Mouse (Mus musculus) thymus, postnatal 36 days (tissue): ENCODE results near the gene Mamld1.
A peak's percentile ranks its signal among the peaks of the same experiment; 100 is the strongest.
"Not testable (repeated sequence)": the region's sequence is repeated elsewhere in the genome, so short reads cannot be mapped to it uniquely, and the experiment has no call there.

Source experiments
- DNase-seq, 2 experiments: peaks; one replicate each; pipeline ENCODE4 v3.0.0; 2022; ENCODE audit warnings: mixed read lengths in 2 of 2

Mamld1 gene

DNA sequence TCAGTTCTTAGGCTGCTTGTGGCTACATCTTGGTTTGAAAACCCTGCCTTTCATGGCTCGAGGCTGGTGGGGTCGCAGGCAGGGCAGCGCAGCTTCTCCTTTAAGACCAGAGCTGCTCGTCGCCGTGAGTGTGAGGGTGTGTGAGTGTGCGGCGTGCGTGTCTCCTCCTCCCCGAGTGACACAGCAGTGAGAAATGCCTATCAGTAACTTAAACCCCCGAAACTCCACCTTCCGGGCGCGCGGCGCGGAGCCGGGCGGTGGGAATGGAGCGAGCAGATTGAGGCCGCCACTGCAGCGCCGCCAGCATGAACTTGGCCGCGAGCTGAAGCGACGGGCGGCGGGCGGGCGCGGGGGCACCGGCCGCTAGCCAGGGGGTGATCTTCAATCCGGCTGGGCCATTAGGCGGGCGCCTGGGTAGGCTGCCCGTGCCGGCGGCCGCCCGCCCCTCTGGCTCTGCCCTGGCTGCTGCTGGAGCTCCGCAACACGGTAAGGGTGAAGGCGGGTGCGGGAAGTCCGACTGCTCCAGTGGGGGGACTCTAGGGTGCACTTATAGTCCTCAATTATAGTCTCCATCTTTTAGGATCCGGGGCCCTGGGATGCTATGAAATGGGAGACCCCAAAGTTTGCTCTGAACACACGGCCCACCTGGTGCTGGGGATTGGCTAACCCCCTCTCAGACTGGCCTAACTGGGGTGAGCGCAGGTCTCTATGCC, at the start of gene Mamld1:
Gene Mamld1, plus strand, starts transcription at position 393 of the 713 bp plus-strand sequence.
- DNase-seq: peak in 1 of 2 experiments; percentile 11

DNA sequence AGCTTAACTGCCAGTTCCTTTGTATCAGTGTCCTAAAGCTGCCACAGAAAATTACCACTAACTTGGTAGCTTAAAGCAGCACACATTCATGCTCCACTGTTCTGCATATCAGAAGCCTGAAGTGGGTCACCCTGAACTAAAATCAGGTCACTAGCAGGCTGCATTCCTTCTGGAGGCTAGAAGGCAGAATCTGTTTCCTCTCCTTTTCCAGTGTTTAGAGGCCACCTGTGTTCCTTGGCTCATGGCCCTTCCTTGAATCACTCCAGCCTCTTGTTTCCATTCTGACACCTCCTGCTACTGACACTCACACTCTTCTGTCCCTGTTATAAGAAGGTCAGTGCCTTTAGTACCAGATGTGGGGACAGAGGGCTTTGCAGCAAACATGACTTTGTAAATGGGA, 25.3 kb upstream of the Mamld1 start:
- DNase-seq: no peak

DNA sequence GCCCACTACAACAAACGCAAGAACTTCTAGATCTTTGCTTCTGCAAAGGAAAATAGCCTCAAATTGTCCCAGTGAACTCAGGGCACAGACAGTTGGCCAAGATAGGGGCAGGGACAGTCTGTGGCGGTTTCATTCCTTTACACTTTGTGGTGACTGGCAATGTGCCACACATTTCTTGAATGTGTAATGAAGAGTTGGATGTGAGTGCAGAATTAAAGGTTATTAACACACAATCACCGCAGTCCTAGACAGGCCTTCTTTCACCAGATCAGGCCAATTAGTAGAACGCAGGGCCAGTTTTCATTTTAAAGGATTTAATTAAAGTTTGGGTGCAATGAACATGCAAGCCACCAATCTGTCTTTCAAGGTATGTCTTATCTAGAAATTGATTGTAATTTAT, 22.0 kb upstream of the Mamld1 start:
- no peak for DNase-seq

DNA sequence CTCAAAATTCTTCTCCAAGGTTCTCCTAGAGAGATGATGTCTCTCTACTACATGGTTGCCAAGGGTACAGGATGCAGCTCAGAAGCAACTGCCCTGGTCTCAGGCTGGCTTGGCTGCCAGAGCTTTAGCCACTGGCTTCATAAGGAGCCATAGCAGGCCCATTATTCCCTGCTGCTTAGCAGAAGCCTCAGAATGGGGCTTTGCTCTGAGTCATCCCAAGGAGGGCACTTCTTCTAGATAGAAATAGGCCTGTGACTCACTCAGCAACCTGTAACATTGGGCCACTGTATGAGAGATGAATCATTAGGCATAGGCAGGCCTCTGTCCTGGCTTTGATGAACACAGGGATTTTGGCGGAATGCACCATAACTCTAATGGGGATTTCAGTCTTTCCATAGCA, 21.1 kb upstream of the Mamld1 start:
- DNase-seq: not testable (repeated sequence)

DNA sequence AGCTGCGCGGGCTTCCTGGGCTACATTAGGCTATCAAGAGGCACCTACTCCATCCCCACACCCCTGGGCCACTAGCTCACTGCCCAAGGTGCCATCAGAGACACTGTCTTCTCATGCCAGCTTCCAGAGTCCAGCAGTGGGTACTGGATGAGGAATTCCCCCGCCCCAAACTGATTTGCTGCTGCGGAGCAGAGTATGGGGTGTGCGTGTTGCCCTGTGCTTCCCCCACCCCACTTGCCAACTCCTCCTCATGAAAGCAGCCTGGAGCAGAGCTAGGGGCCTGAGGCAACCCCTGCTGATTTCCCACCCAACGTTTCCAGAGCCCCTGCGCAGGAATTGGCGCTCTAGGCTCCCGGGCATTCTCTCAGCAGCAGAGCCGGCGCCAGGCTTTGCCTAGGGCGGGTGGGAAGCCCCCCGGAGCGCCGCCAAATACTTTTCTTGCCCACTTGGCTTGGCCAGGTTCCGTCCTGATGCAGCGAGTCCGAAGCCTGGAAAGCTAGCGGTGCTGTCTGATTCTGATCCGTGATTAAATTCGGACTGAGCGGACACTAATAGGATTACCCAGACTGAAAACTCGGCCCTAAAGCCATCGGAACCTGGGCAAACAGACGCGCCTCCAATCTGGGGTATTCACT, 738 bp downstream of the Mamld1 start:
- no peak for DNase-seq

DNA sequence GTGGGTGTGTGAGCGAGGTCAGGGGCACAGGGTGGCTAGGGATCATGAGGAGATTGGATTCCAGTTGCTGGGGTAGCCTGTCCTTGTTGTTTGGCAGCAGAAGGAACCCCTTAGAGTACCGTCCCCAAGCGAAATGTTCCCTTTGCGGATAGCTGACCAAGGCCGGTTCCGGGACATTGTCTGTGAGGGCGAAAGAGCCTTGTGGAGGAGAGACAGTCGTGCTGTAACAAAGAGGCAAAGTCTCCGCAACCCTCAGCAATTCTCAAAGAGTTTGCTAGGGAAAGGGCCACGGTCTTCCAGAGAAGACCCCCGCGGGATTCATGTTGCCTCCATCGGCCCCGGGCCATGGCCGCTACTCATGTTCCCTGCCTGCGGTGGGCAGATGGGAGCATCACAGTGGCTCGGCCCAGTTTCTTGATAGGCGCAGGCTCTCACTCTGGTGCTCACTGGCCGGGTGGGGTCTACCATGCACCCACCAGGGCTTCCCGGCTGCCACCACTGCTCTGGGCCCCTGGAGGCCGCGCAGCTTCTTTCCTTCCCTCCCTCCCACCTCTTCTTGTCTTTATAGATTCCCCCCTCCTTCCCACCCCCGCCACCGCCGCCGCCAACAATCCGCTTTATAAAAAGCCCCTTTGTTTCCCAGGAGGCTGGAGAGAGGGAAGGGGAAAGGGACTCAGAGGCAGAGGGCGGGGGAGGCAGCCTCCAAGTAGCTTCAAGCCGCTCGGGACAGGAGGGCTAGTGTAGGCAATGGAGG, 1.5 kb downstream of the Mamld1 start:
- no peak for DNase-seq

DNA sequence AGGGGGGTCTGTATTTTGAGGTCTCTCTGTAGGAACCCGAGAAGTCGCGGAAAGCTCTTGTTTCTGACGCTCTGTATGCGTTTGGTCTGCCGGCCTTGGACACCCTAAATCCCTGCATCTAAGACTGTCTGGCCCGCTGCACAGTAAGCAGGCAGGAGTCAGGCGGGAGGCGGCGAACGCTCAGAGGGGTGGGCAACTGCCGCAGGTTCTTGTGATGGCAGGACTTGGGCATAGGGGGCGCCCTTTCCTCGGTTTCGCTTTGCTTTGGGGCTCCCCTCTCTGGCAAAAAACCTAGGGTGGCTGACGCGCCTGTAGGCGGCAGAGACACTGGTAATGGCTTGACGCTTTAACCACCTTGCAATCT, 2.0 kb downstream of the Mamld1 start:
- peak; percentile 29 to 39 for DNase-seq

DNA sequence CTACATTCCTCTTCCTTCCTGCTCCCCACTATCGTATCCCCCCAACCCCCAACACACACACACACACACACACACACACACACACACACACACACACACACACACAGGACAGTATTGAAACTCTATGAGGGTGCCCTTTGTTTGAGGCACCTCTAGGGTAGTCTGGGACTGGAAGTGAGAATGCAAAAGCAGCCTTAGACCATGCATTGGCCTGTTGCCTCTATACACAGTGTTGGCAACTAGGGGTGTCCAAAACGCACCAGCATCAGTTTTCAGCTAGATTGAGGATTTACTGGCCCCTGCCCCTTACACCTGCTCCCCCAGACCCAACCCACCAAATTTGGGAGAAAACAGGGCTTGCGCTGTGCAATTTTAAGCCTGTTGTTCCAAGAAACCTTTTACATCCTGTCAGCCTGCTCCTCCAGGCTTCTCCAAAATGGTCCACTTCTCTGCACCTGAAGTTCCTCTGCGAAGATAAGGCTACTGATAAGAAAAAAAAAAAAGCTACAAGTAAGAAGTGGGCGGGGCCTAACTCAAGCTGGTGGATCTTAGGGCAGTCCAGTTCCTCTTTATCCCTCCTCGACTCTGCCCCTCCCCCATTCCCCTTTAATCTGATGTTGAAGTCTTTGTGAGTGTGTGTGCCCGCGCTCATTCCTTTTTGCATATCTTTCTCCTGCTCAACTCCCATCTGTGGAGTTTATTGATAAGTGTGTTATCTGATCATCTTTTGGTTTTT, 2.6 kb downstream of the Mamld1 start:
- no peak for DNase-seq

DNA sequence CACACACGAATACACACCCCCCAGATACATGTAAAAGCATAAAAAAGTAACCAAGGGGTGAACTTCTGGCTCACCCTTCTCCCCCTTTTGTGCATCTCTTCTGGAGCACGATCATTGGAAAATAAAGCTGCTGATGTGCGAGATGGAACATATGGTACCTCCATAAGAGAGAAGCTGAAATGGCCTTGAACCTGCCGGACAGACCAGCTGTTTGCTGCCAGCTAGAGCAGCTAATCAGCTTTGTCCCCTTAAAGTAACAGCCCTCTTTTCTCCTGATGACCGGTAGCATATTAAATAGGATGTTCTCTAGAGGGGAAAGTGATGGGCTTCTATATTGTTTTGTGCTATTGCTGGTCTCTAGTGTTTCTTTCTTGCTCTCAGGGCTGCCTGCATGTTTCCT, 3.2 kb downstream of the Mamld1 start:
- no peak for DNase-seq

DNA sequence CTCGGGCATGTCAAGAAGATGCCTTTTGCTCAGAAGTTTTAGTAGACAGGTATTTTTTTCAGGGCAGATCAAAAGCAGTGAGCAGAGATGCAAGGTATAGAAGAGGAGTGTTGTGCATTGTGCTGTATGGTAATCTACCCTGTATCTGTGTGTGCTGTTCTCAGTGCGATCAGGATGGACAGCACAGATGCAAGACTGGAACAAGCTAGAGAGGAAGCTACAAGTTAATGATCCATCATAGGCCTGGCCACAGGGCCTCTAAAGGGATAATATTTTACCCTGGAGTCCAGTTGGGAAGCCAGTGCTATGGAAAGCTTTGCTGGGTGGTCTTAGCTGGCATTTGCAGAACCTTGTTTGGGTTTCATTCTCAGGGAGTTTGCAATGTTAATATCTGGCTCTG, 6.9 kb downstream of the Mamld1 start:
- DNase-seq: no peak

DNA sequence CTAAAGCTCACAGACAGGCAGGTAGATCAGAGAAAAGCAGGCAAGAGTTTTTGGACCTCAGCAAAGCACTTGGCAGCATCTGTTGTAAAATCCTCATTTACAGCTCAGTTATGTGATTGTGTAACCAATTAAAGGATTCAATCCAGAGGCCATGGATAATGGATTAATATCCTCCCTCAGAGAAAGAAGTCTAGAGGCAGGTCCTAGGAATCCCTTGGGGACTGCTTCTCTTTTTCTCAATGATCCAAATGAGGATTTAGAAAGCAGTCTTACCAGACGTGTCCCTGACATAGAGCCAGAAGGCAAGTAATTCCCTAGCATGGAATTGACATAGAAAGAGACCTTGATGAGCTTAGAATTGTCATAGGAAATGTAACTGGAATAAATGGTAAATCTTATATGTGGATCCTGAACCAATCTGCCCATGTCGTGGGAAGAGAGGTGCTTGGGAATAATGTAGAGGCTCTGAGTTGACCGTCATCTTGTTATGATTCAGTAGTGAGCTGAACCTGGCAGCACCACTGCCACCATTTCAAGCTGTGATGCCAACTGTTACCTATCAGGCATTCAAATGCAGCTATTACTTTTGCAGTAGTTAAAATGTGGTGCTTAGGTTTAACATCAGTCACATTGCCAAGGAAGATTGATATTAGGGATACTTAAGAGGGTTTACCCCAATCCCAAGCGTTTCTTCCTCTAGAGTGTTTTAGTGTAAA, 35.2 kb downstream of the Mamld1 start:
- DNase-seq: no peak

DNA sequence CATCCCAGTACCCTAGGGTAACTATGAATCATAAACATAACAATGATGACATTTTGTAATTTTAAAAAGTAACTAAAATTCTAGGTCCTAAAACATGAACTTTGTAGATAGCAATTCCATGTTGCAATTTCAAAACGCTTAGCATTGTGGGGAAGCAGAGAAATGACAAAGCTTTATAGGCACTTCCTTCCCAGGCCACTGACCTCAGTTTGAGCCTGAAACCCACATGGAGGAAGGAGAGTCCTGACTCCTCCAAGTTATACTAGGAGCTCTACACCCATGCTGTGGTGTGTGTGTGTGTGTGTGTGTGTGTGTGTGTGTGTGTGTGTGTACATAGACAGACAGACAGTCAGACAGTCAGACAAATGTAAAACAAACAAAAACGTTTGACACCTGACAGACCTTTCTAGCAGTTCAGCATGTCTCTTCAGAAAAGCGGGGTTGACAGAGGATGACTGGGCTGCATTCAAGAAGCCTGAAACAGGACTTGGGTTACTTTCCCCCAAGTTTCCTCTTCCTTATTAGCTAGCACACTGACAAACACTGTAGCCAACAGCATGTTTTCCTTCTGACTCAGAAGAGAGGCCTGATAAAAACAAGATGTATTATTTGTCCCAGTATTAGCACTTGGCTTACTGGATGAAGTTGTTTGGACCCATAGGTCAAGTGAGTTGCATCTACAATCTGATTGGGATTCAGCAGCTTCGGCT, 37.5 kb downstream of the Mamld1 start:
- no peak for DNase-seq

DNA sequence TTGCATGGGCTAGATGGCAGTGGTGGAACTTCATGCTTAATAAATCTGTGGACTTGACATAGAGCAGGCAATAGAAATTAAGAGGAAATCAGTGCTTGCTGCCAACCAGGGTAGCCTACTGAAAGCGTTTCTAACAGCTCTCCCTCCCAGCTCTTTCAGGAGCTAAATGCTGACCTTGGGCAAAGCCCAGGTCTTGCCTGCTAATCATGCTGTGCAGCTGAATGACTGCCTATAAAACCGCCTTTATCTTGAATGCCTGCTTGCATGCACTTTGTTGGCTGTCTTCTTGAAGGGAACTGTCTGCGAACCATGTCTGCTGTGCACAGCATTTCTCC, 38.0 kb downstream of the Mamld1 start:
- DNase-seq: no peak

DNA sequence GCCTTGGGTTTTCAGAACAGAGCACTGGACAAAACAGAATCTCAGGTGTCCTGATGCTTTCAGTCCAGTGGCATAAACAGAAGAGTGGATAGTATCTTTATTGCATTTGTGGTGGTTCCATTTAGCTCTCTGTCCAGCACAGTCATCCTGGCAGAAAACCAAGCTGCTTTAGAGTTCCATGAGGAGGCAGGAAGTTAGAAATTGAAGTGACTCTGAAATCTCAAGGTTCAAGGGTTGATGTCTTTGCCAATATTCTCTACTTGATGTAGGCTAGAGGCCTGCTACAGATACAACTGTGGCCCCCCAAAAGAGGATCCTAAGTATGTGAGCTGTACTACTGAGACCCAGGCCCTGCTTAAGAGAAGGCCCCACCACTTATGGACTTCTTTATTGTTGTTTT, 55.8 kb downstream of the Mamld1 start:
- DNase-seq: no peak

DNA sequence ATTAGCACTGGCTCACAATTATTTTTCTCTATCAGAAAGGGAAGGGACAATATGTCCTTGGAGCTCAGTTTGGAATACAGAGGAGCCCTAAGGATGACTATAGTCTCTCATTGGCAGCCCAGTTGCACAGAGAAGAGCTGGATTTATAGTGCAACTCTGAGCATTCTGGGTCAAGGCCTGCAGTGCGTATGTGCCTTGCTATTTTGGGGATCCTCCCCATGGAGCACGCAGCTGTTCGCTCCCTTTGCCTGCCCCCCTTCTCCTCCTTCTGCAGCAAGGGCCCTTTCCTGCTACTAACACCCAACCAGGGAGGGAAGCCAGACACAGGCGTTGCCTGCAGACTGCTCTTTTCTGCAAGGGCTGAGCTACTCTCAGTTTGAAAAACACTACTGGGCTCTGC, 56.3 kb downstream of the Mamld1 start:
- DNase-seq: no peak

DNA sequence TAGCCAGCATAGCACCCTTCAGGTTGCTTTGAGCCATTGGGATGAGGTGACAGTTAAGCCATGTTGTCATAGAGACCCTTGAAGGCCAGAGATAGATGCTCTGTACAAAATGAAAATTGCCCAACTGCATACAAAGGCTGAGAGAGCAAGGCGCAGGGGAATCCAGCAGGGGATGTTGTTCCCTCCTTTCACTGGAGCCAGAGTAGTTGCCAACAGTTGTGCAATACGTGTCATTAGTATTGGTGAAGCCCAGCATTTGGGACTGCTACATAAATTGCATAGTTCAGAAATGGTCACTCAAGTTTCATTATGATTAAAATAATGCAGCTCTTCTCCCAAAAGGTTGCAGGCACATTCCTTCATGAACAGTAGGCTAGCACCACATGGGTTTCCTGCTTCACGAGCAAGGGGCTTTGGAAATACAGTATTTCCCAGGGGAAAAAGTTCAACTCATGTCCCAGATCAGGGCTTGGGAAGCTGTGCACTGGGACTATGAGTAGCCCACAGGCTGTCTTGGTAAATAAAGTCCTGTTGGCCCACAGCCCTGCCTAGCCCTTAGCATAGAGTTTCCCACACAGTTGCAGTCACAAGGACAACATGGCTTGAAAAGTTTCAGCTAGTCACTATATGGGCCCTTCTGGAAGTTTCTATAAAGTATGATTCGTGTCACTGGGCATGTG, 58.1 kb downstream of the Mamld1 start:
- no peak for DNase-seq

DNA sequence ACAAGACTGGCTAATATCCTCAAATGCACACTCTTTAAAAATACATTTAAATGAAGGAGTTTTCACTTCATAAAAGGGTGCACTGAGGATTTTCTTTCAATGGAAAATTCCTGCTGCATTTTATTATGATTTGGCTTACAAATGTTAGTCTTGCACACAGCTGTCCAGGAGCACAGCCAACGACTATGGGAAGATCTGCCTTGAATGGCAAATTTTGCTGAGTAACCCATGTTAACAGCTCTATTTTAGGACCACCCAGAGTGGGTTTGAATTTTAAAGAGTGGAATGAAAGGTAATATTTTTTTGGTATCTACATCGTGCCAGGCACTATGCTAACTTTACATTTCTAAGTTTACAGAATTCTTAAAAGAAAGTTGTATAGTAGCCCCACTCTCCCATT, 60.3 kb downstream of the Mamld1 start:
- no peak for DNase-seq

DNA sequence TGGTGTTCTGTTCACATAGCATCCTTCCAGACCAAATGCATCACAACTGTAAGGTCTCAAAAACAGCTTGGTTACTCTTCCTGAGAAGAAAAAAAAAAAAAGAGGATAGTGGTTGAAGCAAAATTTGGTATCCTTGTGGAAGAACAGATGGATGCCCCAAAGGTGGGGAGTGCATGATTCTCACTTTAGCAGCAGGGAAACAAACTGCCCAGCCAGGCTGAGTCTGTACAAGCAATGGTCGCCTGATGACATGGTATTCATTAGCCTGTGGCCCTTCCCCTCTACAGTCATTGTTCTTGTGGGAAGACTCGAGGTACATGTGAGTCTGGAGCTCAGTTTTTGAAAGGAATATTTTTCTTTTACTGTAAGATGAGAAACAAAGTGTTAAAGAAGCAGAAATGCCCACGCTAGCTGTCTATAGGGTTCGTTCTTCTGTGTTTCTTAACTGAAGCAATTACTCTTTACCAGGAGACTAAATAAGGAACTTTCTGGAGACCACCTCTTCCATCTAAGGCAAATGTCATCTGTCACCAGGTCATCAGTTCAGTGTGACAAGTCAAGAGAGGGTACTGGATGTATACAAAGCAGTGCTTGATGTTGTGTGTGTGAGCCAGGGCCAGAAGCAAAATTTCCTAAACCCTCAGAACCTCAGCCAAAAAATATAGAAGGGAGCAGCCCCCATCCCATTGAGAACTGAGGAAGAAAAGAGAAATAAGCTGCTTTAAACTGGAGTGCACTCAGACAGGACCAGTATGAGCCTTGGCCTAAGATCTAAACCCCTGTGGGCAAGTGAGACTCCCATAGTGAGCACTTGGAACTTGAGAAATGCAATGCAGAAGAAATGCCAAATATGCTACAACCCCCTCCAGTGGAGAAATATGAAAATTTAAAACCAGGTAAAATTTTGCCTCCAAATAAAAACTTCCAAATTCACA, 72.6 kb downstream of the Mamld1 start:
- DNase-seq: no peak

DNA sequence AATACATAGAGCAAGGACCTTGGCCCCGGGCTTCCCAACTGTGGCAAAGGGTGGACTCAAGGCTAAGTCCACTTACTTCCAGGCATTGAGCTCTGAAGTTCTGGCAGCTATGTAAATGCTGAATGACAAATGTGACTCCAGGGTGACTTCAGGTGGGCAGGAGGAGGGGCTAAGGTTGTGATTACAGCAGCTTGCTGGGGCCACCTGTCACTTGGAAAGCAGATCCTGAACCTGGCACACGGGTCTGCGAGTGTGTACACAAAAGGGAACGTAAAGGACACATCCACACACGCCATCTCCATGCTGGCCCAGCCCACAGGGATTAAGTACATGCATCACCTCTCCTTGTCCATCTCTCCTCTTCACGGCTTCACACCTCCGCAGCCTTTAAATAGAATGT, 75.0 kb downstream of the Mamld1 start:
- DNase-seq: no peak

DNA sequence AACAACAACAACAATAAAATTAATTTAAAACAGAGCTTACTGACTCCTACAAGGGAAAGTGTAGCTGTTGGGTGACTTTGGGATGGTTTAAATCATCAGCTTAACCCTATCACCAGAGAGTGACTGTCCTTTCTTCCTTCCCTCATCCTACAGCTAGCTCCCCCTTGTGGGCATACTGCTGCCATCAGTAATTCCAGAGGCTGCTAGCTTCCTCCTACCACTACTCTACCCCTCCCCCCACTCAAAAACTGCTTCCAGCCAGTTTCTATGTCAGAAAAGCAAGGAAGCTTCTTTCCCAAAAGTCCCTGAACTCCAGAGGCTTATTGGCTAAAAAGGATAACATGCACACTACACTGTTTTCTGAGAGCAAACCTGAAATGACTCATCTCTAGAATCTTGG, 81.4 kb downstream of the Mamld1 start:
- DNase-seq: no peak

DNA sequence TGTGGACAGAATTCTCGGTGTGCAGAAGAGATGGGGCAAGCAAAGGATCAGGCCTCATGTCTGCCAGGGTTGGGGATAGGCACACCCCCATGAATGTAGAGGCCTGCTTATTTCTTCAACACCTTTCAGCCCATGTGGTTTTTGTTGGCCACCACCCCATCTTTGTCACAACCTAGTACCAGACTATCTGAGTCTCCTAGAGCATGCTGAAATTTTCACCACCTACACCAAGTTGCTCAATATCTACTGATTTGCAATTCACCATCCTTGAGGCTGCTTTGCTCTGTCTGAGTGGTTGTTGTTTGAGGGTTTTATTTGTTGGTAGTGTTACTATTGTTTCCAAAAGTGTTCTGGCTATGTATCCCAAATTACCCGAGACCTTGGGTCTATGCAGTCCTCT, 91.3 kb downstream of the Mamld1 start:
- no peak for DNase-seq
